Mouse (Mus musculus) ES-CJ7 (cell line): ENCODE results near the gene Mup11.
"Not testable (repeated sequence)": the region's sequence is repeated elsewhere in the genome, so short reads cannot be mapped to it uniquely, and the experiment has no call there.

Experiments
- DNase-seq: peaks from one replicate; pipeline ENCODE4 v3.0.0; 2011; ENCODE audit warnings: low read depth, low spot score

The Mup11 gene

DNA sequence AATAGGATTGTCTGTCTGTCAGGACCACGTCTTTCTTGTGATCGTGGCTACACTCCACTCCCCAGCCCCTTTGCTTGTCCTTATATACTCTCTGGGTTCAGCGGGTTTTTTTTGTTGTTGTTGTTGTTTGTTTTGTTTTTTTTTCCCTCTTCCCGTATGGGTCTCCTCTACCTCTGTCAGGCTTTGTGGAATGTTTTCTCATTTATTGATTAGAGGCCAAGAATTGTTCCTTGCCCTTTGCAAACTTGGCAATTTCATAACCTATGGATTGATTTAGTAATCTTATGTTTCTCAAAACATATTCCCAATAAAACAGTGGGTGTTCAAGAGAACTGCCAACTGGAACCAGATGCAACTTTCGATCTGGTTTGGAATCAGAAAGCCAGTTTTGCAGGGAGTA is at the start of gene Mup11:
Gene Mup11 (minus strand): TSS at position 101 of the 400 bp plus-strand sequence.
- not testable (repeated sequence) for DNase-seq
